Mouse (Mus musculus): ENCODE data around the gene Nr1d1. TPM values are rescaled to one million over a fixed set of nuclear protein-coding genes. Genes with fewer than 3 reads are reported as not detected.
A peak's percentile ranks its signal among the peaks of the same experiment; 100 is the strongest.

Nr1d1 gene
- total RNA-seq, 2 experiments from 2014 or later: 91.9 to 153 TPM

GRCm38 (mm10) chr11:98776843-98777590 lies 1.9 kb upstream of the Nr1d1 start:
- intact Hi-C loops (cut with DNase I): no loop called here
- peak overlapping the region; percentile 96 for H3K27ac ChIP-seq
- peak in 1 of 2 experiments; percentile 19 for DNase-seq (ENCODE audit: extremely low spot score in 1 of 2, low spot score in 2 of 2)
- TF ChIP-seq CTCF (IDR thresholded peaks at IDR 0.05): no peak
- H3K4me3 ChIP-seq: no peak overlapping the region

DNA sequence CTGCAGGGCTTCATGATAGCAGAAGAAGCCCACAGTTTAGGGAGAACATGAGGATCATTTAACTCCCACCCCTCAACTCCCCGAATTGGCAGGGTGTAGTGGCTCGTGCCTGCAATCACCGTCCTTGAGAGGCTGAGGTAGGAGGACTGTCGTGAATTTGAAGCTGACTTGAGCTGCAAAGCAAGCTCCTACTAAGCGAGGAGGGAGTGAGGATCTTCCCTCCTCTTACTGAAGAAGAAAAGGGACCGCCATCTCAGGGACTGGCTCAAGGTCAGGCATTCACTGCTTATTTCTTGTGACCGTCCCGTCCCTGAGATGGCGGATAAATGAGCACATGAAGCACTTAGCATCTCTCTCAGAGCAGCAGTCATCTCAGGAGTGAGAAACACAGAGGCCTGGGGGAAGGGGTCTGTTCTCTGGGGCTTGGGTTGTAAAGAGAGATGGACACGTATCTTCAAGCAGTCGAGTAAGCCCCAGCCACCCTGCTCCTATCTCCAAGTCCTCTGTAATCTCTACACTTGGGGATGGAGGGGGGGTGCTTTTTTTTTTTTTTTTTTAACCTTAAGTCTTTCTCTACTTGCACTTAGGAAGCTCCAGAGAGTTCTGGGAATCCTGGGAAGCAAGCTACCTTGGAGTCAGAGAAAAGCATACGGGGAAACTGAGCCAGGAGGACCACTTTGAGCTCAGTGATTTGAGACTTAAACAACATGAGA lies 1.1 kb upstream of the Nr1d1 start:
- intact Hi-C loops (cut with DNase I): no loop called here
- H3K4me3 ChIP-seq: peak overlapping the region; percentile 87
- no peak for DNase-seq (ENCODE audit: extremely low spot score in 1 of 2, low spot score in 2 of 2)
- peak overlapping the region; percentile 96 for H3K27ac ChIP-seq
- TF ChIP-seq CTCF (IDR thresholded peaks at IDR 0.05): no peak

GRCm38 (mm10) chr11:98775348-98776051 lies 367 bp upstream of the Nr1d1 start:
- TF ChIP-seq CTCF (IDR thresholded peaks at IDR 0.05): no peak
- Histone ChIP-seq H3K27ac (peak overlapping the region; percentile 100), H3K4me3 (peak overlapping the region; percentile 87)
- intact Hi-C loops (cut with DNase I): loop anchor here (1.0 kb wide), 1 partner anchor 8 kb away; no protein-coding TSS in a partner anchor
- DNase-seq (ENCODE audit: extremely low spot score in 1 of 2, low spot score in 2 of 2): peak; percentile 100

DNA sequence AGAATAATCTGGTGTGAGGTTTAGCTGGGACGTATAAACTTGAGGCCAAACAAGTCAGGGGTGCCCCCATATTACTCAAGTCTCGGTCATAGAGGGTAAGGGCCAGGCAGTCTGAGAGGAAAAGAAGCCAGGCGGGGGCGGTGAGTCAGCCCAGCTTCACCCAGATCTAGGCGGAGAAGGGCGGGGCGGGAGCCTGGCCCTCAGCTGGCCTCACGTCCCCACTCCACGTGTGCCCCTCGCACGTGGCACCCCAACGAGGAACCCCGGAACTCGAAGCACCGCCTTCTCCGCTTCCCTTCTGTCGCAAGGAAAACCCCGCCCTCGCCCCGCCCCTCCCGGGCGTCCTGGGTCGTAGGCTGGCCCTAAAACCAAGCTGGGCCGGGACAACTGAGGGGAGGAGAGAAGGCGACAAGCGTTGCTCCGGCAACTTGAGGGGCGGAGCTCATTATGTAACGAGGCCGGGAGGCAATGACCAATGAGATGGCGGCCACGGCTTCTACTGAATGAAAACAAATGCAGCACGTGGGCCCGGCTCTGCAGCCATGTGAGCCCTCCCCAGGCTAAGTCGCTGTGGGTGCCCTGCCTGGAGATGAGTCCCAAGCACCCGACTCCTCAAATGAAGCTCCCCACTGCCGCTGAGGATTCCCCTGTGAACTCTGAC lies 1.4 kb downstream of the Nr1d1 start:
- Histone ChIP-seq H3K27ac (peak overlapping the region; percentile 100), H3K4me3 (peak overlapping the region; percentile 87)
- intact Hi-C loops (cut with DNase I): loop anchor here (2.0 kb wide), 1 partner anchor 13 kb away; no protein-coding TSS in a partner anchor
- no peak; the same call in 1 of the 2 replicates for TF ChIP-seq CTCF (IDR thresholded peaks at IDR 0.05)
- DNase-seq (ENCODE audit: extremely low spot score in 1 of 2, low spot score in 2 of 2): peak; percentile 98 to 99

DNA sequence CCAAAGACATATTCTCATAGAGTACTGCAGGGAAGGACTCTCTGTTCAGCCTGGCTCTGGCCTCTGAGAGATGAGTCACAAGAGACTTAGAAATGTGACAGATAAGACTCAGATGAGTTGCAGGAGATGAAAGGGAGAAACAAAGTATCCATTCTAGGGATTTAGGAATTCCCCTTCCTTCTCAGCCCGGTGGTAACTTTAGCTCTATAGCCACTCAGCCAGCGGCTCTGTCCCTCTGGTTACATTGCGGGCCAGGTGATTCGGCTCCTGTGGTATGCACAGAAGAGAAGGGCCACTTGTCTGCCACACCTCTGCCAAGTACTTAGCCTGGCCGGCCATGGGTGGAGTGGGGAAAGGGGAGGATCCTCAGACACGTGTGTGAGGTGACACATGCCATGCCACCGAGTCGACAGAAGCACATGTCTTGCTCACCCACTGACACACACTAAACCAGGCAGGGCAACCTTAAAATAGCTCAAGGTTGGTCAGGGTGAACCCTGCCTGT lies 2.4 kb downstream of the Nr1d1 start:
- intact Hi-C loops (cut with DNase I): loop anchor here (2.0 kb wide), 1 partner anchor 14 kb away; no protein-coding TSS in a partner anchor
- H3K4me3 ChIP-seq: peak overlapping the region; percentile 87

DNA sequence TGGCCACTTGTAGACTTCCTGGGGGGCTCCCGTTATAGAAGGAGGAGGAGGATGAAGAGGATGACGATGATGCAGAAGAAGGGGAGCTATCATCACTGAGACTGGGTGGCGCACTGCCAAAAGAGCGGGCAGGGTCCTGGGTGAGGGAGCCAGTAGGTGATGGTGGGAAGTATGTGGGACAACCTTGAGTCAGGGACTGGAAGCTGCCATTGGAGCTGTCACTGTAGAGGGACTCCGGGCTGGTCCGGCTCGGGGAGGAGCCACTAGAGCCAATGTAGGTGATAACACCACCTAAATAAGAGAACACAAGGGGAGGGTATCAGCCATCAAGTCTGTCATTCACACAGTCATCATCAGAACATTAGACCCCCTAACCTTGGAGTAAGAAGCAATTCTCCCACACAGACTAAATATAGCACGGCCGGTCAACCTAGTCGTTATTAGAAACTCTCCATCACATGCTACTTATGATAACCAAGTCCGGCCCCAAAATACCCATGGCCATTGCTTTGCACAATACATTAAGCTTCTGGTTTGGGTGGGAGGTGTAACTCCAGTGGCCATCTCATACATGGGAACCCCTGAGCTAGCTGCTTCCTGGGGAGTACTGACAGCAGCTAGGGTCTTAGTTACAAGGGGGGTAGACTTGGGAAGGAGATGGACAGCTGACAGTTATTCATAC lies 3.1 kb downstream of the Nr1d1 start:
- no peak for TF ChIP-seq CTCF (IDR thresholded peaks at IDR 0.05)
- intact Hi-C loops (cut with DNase I): loop anchor here (2.0 kb wide), 1 partner anchor 15 kb away; no protein-coding TSS in a partner anchor
- H3K27ac ChIP-seq: peak overlapping the region; percentile 100

More for the DNA sequence above, 2.4 kb downstream of the Nr1d1 start:
- peak overlapping the region; percentile 100 for H3K27ac ChIP-seq
- TF ChIP-seq CTCF (IDR thresholded peaks at IDR 0.05): no peak
- peak; percentile 36 to 47 for DNase-seq (ENCODE audit: extremely low spot score in 1 of 2, low spot score in 2 of 2)

DNA sequence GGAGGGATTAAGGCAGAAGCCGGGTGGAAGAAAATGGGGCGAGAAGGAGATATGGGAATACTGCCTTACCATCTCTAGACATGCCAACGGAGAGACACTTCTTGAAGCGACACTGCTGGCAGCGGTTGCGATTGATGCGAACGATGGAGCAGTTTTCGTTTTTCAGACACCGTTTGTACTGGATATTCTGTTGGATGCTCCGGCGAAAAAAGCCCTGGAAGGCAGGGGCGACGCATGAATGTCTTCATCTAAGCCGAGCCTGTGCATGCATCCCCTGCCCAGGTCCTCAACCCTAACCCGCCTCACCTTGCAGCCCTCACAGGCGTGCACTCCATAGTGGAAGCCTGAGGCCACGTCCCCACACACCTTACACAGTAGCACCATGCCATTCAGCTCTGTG lies 4.0 kb downstream of the Nr1d1 start:
- peak overlapping the region; percentile 100; the same call in 1 of the 2 replicates for H3K27ac ChIP-seq
- DNase-seq (ENCODE audit: extremely low spot score in 1 of 2, low spot score in 2 of 2): peak; percentile 23 to 33

More for the DNA sequence above, 3.1 kb downstream of the Nr1d1 start:
- peak overlapping the region; percentile 87 for H3K4me3 ChIP-seq
- peak in 1 of 2 experiments; percentile 30 for DNase-seq (ENCODE audit: extremely low spot score in 1 of 2, low spot score in 2 of 2)

DNA sequence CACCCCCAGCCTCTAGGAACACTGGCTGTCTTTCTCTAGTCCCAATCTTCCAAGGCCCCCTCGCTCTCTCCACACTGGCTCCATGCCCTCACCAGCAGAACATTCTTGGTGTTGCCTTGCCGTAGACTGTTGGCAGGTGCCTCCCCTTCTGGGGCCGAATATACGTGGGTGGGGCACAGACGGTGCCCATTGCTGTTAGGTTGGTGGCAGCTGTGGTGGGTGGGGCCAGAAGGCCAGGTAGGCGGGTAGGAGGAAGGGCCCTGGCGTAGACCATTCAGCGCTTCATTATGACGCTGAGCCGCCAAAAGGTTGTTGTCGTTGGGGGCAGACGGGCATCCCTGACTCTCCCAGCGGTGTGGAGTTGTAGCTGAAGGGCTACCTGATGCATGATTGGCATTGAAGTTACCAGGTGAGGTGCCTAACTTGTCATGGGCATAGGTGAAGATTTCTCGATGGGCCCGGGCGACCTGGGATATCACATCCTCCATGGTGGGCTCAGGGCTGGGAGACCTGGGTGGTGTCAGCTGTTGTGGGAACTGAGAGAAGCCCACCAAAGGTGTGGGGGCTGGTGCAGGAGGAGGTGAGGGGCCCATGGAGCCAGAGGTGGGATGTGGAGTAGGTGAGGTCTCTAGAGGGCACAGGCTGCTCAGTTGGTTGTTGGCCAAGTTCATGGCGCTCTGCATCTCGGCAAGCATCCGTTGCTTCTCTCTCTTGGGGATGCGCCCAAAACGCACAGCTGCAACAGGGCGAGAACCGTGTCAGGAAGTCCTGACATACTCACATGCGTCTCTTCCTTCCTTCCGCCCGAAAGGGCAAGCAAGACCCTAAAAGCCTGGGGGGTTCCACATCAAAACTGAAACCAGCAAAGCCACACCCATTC lies 4.8 kb downstream of the Nr1d1 start:
- no peak for TF ChIP-seq CTCF (IDR thresholded peaks at IDR 0.05)
- peak; percentile 59 to 78 for DNase-seq (ENCODE audit: extremely low spot score in 1 of 2, low spot score in 2 of 2)
- H3K27ac ChIP-seq: peak overlapping the region; percentile 83
- intact Hi-C loops (cut with DNase I): no loop called here
- H3K4me3 ChIP-seq: peak overlapping the region; percentile 25

More for the DNA sequence above, 4.0 kb downstream of the Nr1d1 start:
- intact Hi-C loops (cut with DNase I): no loop called here
- no peak for TF ChIP-seq CTCF (IDR thresholded peaks at IDR 0.05)
- H3K4me3 ChIP-seq: peak overlapping the region; percentile 87

DNA sequence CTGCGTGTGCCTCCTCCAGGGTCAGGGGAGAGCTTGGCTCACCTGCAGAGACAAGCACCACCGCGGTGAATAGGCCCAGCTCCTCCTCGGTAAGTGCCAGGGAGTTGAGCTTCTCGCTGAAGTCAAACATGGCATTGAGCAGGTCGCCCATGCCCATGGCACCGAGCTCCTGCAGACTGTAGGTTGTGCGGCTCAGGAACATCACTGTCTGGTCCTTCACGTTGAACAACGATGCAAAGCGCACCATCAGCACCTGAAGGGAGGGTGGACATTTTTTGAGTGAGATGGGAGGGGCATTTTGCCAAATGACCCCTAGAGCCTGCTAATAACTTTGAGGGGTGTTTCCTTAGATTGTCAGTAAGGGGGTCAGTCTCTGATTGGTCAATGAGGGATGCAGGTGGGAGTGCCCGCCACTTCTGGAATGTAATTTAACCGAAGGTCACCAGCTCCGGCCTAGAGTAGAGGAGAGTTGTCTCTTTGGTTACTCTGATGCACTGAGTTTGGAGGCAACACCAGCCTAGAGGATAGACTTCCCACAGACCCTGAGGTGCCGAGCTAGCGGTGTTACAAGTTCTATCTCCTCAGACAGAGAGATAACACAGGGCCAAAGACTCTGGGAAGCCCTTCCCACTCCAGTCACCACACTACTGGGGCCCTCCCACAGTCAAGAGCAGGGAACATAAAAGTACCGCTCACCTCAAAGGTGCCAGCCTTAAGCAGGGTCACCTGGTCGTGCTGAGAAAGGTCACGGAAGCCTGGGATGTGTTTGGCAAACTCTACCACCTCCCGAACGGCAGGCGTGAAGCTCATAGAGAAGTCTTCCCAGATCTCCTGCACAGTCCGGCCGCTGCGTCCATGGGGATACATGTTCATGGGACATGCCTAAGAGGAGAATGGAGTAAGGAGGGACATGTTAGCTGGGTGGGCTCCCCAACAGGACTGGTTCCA lies 5.9 kb downstream of the Nr1d1 start:
- peak; percentile 19 to 31 for DNase-seq (ENCODE audit: extremely low spot score in 1 of 2, low spot score in 2 of 2)
- intact Hi-C loops (cut with DNase I): no loop called here
- TF ChIP-seq CTCF (IDR thresholded peaks at IDR 0.05): no peak
- peak overlapping the region; percentile 83 for H3K27ac ChIP-seq
- H3K4me3 ChIP-seq: no peak overlapping the region

Data from left cerebral cortex, adult 2 months (tissue).